Mouse (Mus musculus) A20 (cell line): Measurements from ENCODE around the gene Nsun2.

Experiments
- DNase-seq: peaks from one replicate; pipeline ENCODE4 v3.0.0-alpha.2; 2011; ENCODE audit warnings: low read depth, low spot score

Nsun2 gene

DNA sequence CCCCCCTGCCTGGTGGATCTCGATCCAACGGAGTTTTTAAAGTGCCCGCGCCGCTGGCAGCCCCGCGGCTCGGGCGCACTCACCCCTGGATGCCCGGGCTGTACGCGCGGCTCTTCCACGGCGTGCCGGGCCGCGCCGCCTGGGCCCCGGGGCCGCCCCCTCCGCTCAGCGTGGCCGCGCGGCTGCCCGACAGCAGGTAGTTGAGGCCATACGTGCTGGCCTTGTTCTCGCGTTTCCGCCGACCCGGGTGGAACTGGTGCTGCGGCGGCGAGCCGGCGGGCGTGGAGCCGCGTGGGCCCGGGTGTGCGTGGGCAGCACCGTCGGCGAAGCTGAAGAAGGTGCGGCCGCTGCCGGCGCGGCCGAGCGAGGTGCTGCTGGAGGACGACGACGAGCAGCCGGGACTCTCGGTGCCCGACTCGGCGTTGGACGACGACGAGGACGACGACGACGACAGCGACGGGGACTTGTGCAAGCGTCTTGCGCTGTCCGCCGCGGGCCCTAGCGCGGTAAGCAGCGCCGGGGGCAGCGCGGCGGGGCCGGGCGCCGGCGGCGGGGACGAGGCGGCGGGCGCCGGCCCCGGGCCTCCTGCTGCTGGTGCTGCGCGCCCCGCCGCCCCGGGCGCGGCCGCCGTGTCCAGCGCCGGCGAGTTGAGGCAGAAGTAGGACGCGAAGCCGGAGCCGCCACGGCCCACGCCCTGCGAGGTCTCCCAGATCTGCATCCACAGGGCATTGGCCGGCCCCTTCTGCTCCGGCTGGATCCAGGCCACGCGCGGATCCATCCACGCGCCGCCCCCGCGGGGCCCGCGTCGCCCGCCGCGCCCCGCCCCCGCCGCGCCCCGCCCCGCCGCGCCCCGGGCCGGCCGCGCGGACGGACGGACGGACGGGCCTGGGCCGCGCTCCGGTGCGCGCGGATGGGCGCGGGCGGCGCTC lies at the start of gene Nsun2:
TSS of gene Nsun2 (plus strand) at position 342 of the 929 bp plus-strand sequence.
- DNase-seq: peak; percentile 48

DNA sequence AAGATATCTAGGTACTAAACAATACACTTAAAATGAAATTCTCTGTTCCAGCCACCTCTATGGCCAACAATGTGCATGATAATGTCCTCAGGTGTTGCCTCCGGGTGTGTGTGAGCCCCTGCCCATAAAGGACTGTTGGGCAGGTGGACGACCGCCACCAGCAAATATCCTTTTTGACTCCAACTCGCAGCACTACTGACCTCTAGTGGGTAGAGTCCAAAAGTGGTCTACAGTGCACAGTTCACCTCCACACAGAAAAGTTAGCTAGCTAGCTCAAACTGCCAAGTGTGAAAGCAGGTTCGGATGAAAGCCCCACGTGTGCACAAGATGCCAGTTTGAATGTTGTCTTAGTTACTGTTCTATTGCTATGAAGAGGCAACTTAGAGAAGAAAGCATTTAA lies 48.2 kb upstream of the Nsun2 start:
- peak; percentile 31 for DNase-seq

DNA sequence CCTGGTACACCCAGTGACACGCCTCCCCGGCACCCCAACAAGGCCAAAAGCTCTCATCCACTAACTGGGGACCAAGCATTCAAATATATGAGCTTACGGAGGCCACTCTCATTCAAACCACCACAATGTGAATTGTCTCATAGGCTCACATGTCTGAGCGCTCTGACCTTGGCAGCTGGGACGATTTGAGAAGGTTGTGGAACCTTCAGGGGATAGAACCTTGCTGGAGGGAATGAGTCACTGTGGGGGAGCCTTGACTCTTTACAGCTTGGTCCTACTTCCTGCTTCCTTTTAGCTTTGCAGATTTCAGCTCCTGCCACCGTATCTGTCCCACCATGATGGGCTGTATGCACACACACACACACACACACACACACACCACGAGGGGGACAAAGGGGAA lies 47.7 kb upstream of the Nsun2 start:
- no peak for DNase-seq

DNA sequence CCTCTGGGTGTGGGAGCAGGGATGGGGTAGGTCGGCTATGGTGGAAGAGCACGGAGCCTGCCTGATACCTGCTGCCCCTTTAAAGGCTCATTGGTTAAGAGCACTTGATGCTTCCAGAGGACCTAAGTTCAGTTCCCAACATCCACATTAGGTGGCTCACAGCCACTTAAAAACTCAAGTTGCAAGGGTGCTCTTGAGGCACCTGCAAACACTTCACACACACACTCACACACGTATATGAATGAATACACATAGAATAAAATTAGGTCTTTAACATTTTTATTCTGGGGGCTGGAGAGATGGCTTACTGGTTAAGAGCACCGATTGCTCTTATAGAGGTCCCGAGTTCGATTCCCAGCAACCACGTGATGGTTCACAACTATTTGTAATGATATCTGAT lies 46.4 kb upstream of the Nsun2 start:
- DNase-seq: no peak

DNA sequence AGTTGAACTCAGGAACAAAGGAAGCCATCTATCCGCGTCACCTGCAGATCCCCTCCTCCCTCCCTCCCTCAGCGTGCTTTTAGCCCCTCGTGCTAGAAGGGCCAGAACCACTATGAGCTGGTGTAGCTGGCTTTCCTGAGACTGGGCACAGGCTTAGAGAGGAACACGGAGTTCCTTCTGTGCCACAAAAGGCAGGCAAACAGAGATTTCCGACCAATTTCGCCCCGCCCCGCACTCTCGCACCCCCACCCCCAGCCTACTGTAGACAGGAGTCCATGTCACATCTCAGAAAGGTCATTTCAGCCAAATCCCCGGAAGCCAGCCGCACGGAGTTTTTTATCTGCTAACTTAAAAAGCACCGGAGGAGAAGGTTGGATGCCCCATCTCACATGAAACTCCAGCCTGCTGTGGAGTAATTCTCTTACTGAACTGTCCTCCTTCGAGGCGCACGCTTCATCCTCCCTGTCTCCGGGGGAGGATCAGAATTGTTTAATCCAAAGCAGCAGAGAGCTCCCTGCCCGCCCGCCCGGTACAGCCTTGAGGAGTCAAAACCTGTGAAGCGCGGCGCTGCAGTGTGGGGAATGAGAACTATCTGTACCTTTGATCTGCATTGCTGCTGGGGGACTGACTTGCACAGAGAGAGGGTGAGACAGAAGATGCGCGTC lies 45.8 kb upstream of the Nsun2 start:
- no peak for DNase-seq

DNA sequence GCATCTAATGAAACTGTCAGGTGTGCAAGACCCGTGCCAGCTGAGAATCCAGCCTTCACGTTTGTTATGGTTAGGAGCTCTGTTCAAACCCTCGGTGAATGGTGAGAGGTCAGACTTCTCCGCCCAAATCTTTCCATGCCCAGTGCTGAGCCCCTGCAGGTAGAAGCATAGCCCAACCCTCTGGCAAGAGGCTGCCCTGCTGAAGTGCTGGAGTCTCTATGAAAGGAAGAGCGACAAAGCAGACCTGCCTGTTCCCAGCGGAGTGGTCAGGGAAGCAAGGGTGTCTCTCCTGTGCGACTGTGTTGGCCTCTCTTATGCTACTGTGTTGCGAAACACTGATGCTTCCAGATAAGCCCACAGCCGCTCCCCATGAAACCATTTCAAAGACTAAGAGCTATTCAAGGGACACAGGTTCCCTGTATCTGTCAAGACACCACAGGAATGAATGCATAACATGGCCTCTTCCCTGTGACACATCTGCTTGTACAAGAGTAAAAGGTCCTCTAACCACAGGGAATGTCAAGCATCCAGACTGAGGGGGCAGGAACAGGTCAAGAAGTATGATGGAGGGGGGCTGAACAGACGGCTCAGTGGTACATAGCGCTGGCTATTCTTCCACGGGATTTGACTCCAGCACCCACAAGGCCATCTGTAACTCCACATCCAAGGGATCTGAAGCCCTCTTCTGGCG lies 44.8 kb upstream of the Nsun2 start:
- no peak for DNase-seq

DNA sequence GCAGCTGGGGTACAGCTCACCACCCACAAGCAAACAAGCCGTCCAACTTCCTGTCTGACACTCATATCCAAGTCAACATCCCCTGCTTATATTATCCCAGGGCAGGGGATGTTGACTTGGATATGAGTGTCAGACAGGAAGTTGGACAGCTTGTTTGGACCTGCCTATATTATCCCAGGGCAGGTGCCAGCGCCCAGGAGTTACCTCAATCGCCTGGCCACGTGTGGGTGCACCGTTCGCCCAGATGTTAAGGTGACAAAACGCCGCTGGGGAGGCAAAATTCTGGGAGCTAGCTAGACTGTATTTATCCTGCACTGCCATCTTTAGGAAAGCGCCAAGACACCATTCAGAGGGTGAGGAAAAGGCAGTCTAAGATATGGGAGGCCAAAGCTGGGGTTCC lies 43.8 kb upstream of the Nsun2 start:
- no peak for DNase-seq

DNA sequence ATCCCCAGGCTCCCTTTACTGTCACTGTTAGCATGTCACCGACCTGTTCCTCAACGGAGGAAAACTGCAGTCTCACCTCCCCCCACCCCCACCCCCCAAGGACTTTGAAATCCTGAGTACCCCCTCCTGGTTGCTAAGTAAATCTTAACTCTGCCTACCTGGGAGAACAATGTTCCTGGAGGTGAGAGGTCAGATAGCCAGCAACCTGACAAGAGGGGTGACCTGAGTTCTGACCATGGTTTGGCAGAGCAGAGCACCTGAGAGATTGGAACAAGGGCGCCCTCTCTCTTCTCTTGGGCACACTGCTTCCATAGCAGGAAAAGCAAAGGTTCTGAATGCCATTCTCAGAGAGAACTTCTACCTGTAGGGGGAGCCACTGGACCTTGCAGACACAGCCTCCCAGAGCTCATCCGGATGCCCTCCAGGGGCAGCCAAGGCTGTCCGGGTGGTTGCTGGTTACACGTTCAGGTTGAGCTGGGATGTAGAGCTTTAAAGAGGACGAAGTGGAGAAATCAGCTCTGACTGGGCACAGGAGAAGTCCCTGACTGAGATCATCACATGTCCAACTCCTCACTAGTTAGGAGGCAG lies 40.6 kb upstream of the Nsun2 start:
- peak; percentile 83 for DNase-seq

DNA sequence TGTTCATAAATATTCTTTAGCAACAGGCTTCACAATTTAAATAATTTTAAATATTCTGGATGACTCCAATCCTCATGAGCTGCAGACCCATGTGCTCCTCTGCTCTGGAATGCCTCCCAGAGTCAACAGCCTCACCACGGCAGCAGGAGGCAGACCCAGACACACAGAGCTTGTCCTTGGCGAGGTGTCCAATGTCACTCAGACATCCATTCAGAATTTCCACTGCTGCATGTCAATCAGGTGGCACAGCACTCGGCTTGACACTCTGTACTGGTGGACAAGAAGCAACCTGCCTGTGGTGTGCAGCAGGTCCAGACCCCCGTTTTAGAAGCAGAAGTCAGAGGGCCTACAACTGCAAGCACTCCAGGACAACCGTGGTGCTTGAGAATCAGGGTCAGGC lies 35.3 kb upstream of the Nsun2 start:
- DNase-seq: no peak

DNA sequence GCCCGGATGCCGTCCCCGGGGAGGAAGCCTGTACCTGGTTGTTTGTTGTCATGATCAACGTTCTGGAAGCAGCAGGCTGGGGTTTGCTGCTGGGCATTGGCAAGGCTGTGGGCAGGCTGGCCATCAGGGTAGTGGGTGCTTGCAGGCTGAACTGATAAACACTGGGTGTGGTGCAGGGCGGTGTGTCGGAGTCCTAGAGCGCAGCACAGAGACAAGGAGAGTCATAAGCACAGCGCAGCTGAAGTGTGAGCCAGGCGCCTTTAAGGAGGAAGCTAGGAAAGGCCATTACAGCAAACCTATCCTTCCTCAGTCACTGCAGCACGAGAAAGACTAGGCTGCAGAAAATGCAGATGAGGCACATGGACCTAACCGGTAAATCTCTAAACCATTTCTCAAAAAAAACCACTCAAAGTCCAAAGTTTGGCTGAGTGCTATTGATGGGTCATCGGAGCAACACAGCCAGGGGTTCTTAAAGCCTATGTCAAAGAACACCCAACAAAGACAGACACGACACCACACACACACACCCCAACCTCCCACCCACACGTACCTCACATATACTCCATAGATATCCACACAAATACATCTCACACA lies 31.3 kb upstream of the Nsun2 start:
- DNase-seq: no peak

DNA sequence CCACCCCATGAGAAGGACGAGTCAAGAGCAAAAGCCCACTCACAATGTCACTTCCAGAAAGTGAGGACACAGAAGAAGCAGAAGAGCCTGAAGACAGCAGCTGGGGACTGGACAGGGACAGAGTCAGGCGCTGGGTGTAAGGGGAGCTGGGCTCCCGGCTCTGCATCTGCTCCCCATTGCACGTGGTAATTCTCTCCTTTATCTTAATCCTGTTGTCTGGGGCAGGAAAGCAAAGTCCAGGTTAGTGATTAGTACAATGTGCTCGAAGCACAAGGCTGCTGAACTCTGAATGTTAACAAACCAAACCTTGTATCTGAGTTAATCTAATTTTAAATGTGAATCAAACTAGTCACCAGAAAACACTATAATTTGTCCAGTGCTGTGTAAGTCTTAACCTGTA lies 30.7 kb upstream of the Nsun2 start:
- no peak for DNase-seq

DNA sequence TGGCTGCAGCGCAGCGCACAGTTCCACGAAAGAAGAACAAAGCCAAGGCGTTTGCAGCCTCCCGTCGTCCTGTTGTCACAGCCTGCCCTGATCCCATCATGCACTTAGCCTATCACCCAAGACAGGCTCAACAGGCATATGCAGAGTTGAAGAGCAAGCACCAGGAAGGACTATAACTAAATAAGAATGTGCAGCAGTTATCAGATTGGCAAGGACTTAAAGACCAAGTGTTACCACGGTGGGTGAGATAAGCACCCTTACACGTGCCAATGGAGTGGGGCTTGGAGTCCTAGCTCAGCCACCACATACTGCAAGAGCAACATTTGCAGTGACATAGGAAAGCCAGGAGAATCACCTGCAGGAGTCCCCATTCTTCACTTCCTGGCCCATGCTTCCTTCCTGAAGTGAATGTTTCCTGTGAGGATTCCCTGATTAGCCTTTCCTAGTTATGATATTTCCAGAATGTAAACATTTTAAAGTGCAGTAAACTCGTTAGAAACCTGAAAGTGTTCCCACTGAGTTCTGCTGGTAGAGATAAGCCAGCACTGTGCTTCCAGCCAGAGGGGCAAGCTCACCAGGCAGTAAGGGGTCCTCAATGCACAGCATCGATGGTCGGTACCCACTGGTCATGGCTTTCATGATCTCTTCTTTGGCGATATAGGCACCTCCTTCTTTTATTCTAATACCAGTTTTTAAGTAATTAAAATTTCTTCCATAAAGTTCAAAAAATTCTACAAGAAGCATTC lies 27.0 kb upstream of the Nsun2 start:
- DNase-seq: no peak

DNA sequence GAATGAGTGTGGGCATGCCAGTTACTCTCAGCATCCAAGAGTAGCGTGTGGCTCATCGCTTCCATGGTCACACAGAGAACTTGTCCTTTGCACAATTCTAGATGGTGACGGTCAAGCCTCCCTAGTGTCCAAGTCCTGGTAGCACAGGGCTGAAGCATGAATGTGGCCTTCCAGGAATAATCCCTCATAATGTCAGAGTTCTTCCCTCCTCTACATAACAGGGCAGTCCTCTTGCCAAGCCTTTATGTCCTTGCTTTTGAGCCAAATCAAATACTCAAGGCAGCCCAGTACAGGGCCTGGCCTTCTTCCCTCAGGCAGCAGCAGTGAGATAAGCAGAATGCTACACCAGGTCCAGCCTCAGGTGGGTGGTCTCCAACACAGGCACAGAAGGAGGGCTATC lies 25.9 kb upstream of the Nsun2 start:
- no peak for DNase-seq

DNA sequence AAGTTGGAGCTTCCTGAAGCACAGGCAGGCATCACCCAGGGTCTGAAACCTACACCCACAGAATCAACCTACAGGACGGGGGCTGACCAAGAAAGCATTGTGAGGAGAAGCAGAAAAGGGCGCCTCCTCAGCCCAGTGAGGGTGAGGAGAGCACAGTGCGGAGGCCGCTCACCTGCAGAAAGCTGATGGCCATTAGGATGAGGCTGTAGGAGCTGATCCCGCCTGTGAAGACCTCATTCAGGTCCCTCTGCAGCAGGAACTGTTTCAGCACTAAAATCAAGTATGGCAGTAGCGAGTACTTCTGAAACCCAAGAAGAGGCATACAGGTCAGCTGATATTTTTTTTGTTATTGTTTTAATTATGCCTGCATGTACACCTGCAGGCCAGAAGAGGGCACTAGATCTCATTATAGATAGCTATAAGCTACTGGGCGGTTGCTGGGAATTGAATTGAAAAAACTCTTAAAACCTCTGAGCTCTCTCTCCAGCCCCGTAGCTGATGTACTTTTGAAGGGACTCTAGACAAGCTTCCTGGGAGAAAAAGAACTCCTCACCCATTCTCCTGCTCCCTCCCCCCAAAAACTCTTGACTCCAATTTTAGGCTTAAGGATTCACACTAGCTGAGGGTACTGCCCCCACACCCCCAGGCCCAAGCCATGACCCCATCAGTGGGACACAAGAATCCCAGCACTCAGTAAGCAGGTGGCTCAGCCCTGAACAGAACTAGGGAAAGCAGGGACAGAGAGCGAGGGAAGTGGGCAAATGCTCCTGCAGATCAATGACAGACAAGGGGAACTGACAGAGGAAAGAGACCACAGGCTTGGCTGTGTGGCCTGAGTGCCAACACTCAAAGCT lies 23.9 kb upstream of the Nsun2 start:
- peak; percentile 52 for DNase-seq

DNA sequence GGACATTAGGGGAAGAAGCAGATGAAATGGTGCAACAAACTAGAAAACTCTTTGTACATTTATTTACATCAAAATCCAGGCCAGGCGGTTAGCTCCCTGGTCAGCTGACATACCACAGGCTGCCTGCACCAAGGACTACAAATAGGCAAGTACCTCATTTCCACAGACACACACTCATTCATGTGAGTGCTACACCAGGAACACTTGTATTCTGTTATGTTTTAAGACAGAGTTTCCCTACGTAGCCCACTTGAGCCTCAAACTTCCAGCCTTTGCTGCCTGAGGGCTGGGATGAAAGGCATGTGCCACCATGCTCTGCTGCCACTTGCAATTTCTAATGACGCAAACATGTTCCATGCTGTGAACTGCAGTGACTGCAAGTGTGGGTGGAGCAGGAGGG lies 18.5 kb upstream of the Nsun2 start:
- DNase-seq: no peak

DNA sequence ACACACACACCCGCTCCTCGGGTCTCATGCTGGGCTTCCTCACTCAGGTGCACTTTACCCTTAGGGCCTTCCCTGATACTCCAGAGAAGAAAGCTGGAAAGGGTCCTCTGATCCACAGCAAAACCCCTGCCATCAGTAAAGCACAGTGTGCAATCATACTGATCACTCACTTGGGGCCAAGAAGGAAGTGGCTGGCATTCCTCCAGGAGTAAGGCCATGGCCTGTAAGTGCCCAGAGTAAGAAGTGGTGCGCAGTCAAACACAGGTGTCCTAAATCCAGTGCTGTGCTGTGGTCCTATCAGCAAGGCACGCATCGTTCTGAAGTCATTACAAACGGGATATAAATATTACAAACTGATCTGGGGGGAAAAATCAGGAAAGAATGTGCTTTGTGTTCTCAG lies 16.1 kb upstream of the Nsun2 start:
- DNase-seq: no peak

DNA sequence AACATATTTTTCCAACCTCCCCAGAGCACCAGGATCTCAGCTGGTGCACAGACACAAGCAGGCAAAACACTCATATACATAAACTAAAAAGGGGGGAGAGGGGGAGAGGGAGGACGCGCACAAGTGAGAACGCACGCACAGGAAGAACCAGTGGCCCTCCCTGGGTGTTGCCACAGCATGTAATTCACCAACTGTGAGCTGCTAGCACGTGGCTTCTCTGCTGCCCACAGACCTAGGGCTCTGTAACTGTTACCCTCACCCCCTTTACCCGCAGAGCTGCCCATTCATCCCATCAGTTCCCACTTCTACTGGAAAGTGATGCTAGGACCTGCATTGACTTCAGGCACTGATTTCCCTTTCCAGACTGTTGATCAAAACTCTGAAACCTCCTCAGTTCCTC lies 14.4 kb upstream of the Nsun2 start:
- no peak for DNase-seq

DNA sequence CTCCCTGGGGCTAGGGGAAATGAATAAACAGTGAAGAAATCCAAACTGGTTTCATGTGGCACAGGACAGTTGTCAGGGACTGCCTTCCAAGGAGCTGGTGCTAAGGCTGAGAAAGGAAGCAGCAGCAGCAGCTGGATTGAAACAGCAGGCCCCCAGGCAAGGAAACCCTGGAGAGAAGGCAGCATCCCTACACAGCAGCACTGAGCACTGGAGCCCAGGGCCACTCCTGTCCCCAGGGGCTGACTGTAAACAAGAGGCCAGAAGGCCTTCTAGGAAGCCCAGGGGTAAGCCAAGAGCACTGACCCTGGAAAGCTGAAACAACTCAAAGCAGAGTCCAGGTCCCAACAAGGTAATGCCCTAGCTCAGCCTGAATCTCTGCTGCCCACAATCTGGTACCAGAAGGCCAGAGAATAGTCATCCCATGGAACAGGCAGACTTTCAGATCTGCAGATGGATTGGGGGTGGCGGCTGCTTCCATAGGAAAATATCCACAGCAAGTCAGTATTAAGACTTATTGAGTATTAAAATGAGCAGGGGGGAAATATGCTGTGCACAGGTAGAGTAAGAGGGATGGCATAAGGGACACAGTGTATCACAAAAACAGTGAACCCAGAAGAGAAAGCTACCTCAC lies 11.3 kb upstream of the Nsun2 start:
- DNase-seq: no peak

DNA sequence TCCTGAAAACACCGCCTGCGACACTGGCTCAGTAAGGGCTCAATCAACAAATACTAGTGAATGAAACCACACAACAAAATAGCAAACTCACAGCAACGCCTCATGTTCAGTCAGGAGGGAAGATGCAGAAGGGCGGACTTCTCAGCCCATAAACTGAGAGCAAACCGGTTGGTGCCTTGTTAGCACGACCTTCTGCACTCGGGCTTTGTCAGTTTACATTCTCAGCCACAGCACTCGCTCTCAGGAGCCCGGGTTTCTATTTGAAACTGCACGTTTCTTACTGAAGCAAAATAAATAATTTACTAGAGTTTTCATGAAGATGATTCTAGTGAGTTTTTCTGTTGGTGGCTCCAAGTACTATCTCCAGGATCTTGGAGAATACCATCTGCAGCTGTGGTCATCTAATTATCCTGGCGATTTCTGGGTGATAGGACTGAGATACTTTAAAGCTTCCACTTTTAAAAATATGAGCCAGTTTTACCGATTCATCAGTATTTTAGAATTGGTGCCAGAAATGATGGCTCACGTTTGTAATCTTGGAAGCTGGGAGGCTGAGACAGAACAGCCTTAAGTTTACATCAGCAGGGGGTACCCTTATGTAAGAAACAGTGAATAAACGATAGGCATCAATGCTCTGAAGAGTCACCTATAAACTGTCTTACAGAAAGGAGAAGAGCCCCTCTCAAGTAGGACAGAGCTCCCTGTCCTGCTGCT lies 9.9 kb upstream of the Nsun2 start:
- DNase-seq: peak; percentile 50
